ENCODE assay signal across 16 mouse cellular contexts in genomic region chr1:158920451-158920850, GRCm38 (mm10). TPM values are rescaled to one million over a fixed set of nuclear protein-coding genes. Genes with fewer than 3 reads are reported as not detected.
"Had no signal": no experiment of that assay in that cellular context is flagged by ENCODE, and none has a peak within 500 bp of the region (broad histone marks: within the 10 kb centered on the region; RNA-seq: fewer than 3 reads in every experiment).

No protein-coding gene starts in this region.

- H3K4me3 ChIP-seq: limb, embryonic 15.5 days; liver, embryonic 12.5 days; midbrain, embryonic 13.5 days; neural tube, embryonic 12.5 days had no signal

- H3K27ac ChIP-seq: kidney, postnatal 0 days; limb, embryonic 15.5 days; liver, embryonic 12.5 days; midbrain, embryonic 13.5 days; neural tube, embryonic 12.5 days had no signal

- H3K27me3 ChIP-seq: limb, embryonic 15.5 days; liver, embryonic 12.5 days; midbrain, embryonic 13.5 days; neural tube, embryonic 12.5 days had no signal

- DNase-seq: kidney, adult 11 months; kidney, adult 9 months; kidney, postnatal 36 days; layer of hippocampus, adult 9-11 months; layer of hippocampus, postnatal 36 days; right cerebral cortex, postnatal 4 days; spleen, adult 18-20 months; thymus, adult 18-20 months; thymus, postnatal 14 days had no signal

- ATAC-seq: liver, embryonic 12.5 days; midbrain, embryonic 13.5 days had no signal

- H3K4me2 ChIP-seq: limb, embryonic 15.5 days; liver, embryonic 12.5 days; midbrain, embryonic 13.5 days; neural tube, embryonic 12.5 days had no signal

- H3K36me3 ChIP-seq: limb, embryonic 15.5 days; liver, embryonic 12.5 days; midbrain, embryonic 13.5 days; neural tube, embryonic 12.5 days had no signal

- H3K9ac ChIP-seq: limb, embryonic 15.5 days; liver, embryonic 12.5 days; midbrain, embryonic 13.5 days; neural tube, embryonic 12.5 days had no signal

- H3K4me1 ChIP-seq: limb, embryonic 15.5 days; liver, embryonic 12.5 days; midbrain, embryonic 13.5 days; neural tube, embryonic 12.5 days had no signal

- H3K9me3 ChIP-seq: limb, embryonic 15.5 days; liver, embryonic 12.5 days; midbrain, embryonic 13.5 days; neural tube, embryonic 12.5 days had no signal

RNA-seq across cellular contexts. Expression of gene Pappa2, which starts 59.8 kb away (rescaled TPM):
- total RNA-seq: megakaryocyte progenitor cell, adult 5-6 weeks; neutrophil, adult 5-6 weeks had no signal
